ENCODE assay signal across 9 mouse cellular contexts in genomic region chr1:182670563-182671342, GRCm38 (mm10).
DNase-seq lines count a peak whose midpoint lies in the region; ATAC-seq lines count a peak whose summit lies in the region.
"Had no signal": no experiment of that assay in that cellular context is flagged by ENCODE, and none has a peak within 500 bp of the region (broad histone marks: within the 10 kb centered on the region; RNA-seq: fewer than 3 reads in every experiment).

No protein-coding gene starts in this region.

- H3K4me2 ChIP-seq in hindbrain, embryonic 16.5 days (ENCODE audit: low read length) = no peak overlapping the region
- H3K4me2 ChIP-seq in liver, embryonic 12.5 days = no peak overlapping the region

- peak; percentile 22 for DNase-seq in adrenal gland, postnatal 14 days
- DNase-seq in adrenal gland, postnatal 25 days = no peak
- peak; percentile 43 for DNase-seq in embryo, embryonic 9.5 days (ENCODE audit: extremely low spot score)
- no peak for DNase-seq in natural killer cell, adult 2 months (ENCODE audit: low spot score in 2 of 2)
- no peak for DNase-seq in spleen, postnatal 14 days (ENCODE audit: low spot score in 2 of 2)
- no peak for DNase-seq in layer of hippocampus, adult 8-10 months (ENCODE audit: low spot score in 2 of 2)

- 26% methylated on average over 11 of the region's 11 CpGs for WGBS in hindbrain, embryonic 16.5 days
- 32% methylated on average over 11 of the region's 11 CpGs for WGBS in liver, embryonic 12.5 days (ENCODE audit: insufficient replicate concordance)

- ATAC-seq in hindbrain, embryonic 16.5 days = no peak
- ATAC-seq in liver, embryonic 12.5 days = no peak

- no peaks in the 10 kb centered on the region for H3K36me3 ChIP-seq in hindbrain, embryonic 16.5 days (ENCODE audit: control insufficient read depth, insufficient read depth, low read length)
- H3K36me3 ChIP-seq in liver, embryonic 12.5 days = no peaks in the 10 kb centered on the region

- H3K4me3 ChIP-seq in hindbrain, embryonic 16.5 days (ENCODE audit: low read length) = no peak overlapping the region
- H3K4me3 ChIP-seq in liver, embryonic 12.5 days = no peak overlapping the region
- H3K4me3 ChIP-seq: erythroblast, embryonic 14.5 days had no signal

- 0 out of 2 replicates have a peak overlapping the region, but pooled peaks have one; percentile 7 for H3K27ac ChIP-seq in hindbrain, embryonic 16.5 days (ENCODE audit: low read depth, low read length)
- H3K27ac ChIP-seq in liver, embryonic 12.5 days = 0 out of 2 replicates have a peak overlapping the region, but pooled peaks have one; percentile 54

- no peak overlapping the region for H3K9ac ChIP-seq in hindbrain, embryonic 16.5 days (ENCODE audit: low read depth, low read length)
- no peak overlapping the region for H3K9ac ChIP-seq in liver, embryonic 12.5 days

- H3K27me3 ChIP-seq in hindbrain, embryonic 16.5 days (replicated peaks; ENCODE audit: control insufficient read depth, insufficient read depth, low read length) = no peaks in the 10 kb centered on the region
- H3K27me3 ChIP-seq in liver, embryonic 12.5 days (replicated peaks) = no peaks in the 10 kb centered on the region

- H3K4me1 ChIP-seq in hindbrain, embryonic 16.5 days (ENCODE audit: control insufficient read depth, insufficient read depth, low read depth, low read length) = peaks cover 5% of the 10 kb centered on the region; the same call in 1 of the 2 replicates
- peaks cover 12% of the 10 kb centered on the region; the same call in 1 of the 2 replicates for H3K4me1 ChIP-seq in liver, embryonic 12.5 days

- H3K9me3 ChIP-seq in hindbrain, embryonic 16.5 days (ENCODE audit: control insufficient read depth, low read length) = no peaks in the 10 kb centered on the region
- no peaks in the 10 kb centered on the region for H3K9me3 ChIP-seq in liver, embryonic 12.5 days (replicated peaks)

Comparison
In these comparisons a context has a peak if more than half of its experiments do, and no peak if none do; other contexts are left out.
1. DNase-seq: peak in adrenal gland, postnatal 14 days (single experiment) and embryo, embryonic 9.5 days (single experiment); none in adrenal gland, postnatal 25 days (single experiment), natural killer cell, adult 2 months (0 of 2), spleen, postnatal 14 days (0 of 2) and layer of hippocampus, adult 8-10 months (0 of 2).